Mouse (Mus musculus): ENCODE data around the gene Nsd2. TPM values are rescaled to one million over a fixed set of nuclear protein-coding genes. Genes with fewer than 3 reads are reported as not detected.
"Not testable (repeated sequence)": the region's sequence is repeated elsewhere in the genome, so short reads cannot be mapped to it uniquely, and the experiment has no call there.

Gene Nsd2
- polyA plus RNA-seq, 1 experiment from 2014 or later = 77.6 TPM

GRCm38 (mm10) chr5:33916616-33917015, 96.1 kb downstream of the Nsd2 start:
- peaks cover 76% of the 10 kb centered on the region for H3K36me3 ChIP-seq
- not testable (repeated sequence) for ATAC-seq (ENCODE audit: low FRiP score); H3K4me1 ChIP-seq (replicated peaks); H3K4me3 ChIP-seq; H3K9me3 ChIP-seq; H3K4me2 ChIP-seq; H3K27me3 ChIP-seq; H3K27ac ChIP-seq; H3K9ac ChIP-seq
- WGBS = 98% methylated on average over 2 of the region's 2 CpGs

- H3K27ac ChIP-seq = no peak overlapping the region
- H3K4me2 ChIP-seq = no peak overlapping the region
- peaks cover 6% of the 10 kb centered on the region; the same call in 1 of the 2 replicates for H3K9me3 ChIP-seq
- no peaks in the 10 kb centered on the region for H3K27me3 ChIP-seq
- ATAC-seq (ENCODE audit: low FRiP score) = no peak
- H3K36me3 ChIP-seq = peaks cover 59% of the 10 kb centered on the region
- H3K4me3 ChIP-seq = no peak overlapping the region
- 84% methylated on average over 1 of the region's 1 CpGs for WGBS
- 0 out of 2 replicates have a peak, but pooled peaks cover 4% of the 10 kb centered on the region for H3K4me1 ChIP-seq (replicated peaks)
- H3K9ac ChIP-seq = no peak overlapping the region
Measured at GRCm38 (mm10) chr5:33919466-33919865, 98.9 kb downstream of the Nsd2 start.

- Histone ChIP-seq H3K27me3 (no peaks in the 10 kb centered on the region), H3K4me1 (replicated peaks) (0 out of 2 replicates have a peak, but pooled peaks cover 4% of the 10 kb centered on the region), H3K9me3 (peaks cover 6% of the 10 kb centered on the region; the same call in 1 of the 2 replicates), H3K4me3 (no peak overlapping the region), H3K9ac (no peak overlapping the region), H3K4me2 (no peak overlapping the region), H3K36me3 (peaks cover 55% of the 10 kb centered on the region), H3K27ac (no peak overlapping the region)
- WGBS = 96% methylated on average over 2 of the region's 2 CpGs
- ATAC-seq (ENCODE audit: low FRiP score) = no peak
Measured at GRCm38 (mm10) chr5:33920037-33920436, 99.5 kb downstream of the Nsd2 start.

GRCm38 (mm10) chr5:33920924-33921323, 100.4 kb downstream of the Nsd2 start:
- no peak overlapping the region for H3K27ac ChIP-seq
- WGBS = 86% methylated on average over 4 of the region's 4 CpGs
- H3K4me2 ChIP-seq = no peak overlapping the region
- no peak overlapping the region for H3K4me3 ChIP-seq
- no peak for ATAC-seq (ENCODE audit: low FRiP score)
- H3K4me1 ChIP-seq (replicated peaks) = 0 out of 2 replicates have a peak, but pooled peaks cover 4% of the 10 kb centered on the region
- H3K36me3 ChIP-seq = peaks cover 47% of the 10 kb centered on the region
- peaks cover 2% of the 10 kb centered on the region; the same call in 1 of the 2 replicates for H3K9me3 ChIP-seq
- H3K27me3 ChIP-seq = no peaks in the 10 kb centered on the region
- no peak overlapping the region for H3K9ac ChIP-seq

GRCm38 (mm10) chr5:33921486-33922235, 101.1 kb downstream of the Nsd2 start:
- H3K9me3 ChIP-seq = no peaks in the 10 kb centered on the region
- no peaks in the 10 kb centered on the region for H3K27me3 ChIP-seq
- H3K27ac ChIP-seq = no peak overlapping the region
- no peak overlapping the region for H3K4me3 ChIP-seq
- H3K9ac ChIP-seq = no peak overlapping the region
- no peak overlapping the region for H3K4me2 ChIP-seq
- no peak for ATAC-seq (ENCODE audit: low FRiP score)
- peaks cover 47% of the 10 kb centered on the region for H3K36me3 ChIP-seq
- 0 out of 2 replicates have a peak, but pooled peaks cover 4% of the 10 kb centered on the region for H3K4me1 ChIP-seq (replicated peaks)
- WGBS = 87% methylated on average over 7 of the region's 7 CpGs

GRCm38 (mm10) chr5:33922566-33922965, 102.0 kb downstream of the Nsd2 start:
- Histone ChIP-seq H3K9me3 (no peaks in the 10 kb centered on the region), H3K36me3 (peaks cover 48% of the 10 kb centered on the region), H3K4me2 (no peak overlapping the region), H3K9ac (no peak overlapping the region), H3K27ac (no peak overlapping the region), H3K4me3 (no peak overlapping the region), H3K27me3 (no peaks in the 10 kb centered on the region), H3K4me1 (replicated peaks) (0 out of 2 replicates have a peak, but pooled peaks cover 4% of the 10 kb centered on the region)
- ATAC-seq (ENCODE audit: low FRiP score) = no peak
- 39% methylated on average over 2 of the region's 2 CpGs for WGBS

- no peak overlapping the region for H3K9ac ChIP-seq
- no peak for ATAC-seq (ENCODE audit: low FRiP score)
- no peak overlapping the region for H3K27ac ChIP-seq
- no peak overlapping the region for H3K4me3 ChIP-seq
- no peaks in the 10 kb centered on the region for H3K27me3 ChIP-seq
- H3K9me3 ChIP-seq = no peaks in the 10 kb centered on the region
- H3K36me3 ChIP-seq = peaks cover 43% of the 10 kb centered on the region
- no peak overlapping the region for H3K4me2 ChIP-seq
- H3K4me1 ChIP-seq (replicated peaks) = 0 out of 2 replicates have a peak, but pooled peaks cover 4% of the 10 kb centered on the region
Measured at GRCm38 (mm10) chr5:33926170-33926569, 105.6 kb downstream of the Nsd2 start.

- H3K27me3 ChIP-seq = no peaks in the 10 kb centered on the region
- H3K4me3 ChIP-seq = no peak overlapping the region
- peaks cover 28% of the 10 kb centered on the region for H3K4me1 ChIP-seq (replicated peaks)
- 87% methylated on average over 2 of the region's 2 CpGs for WGBS
- H3K9me3 ChIP-seq = no peaks in the 10 kb centered on the region
- no peak overlapping the region for H3K4me2 ChIP-seq
- ATAC-seq (ENCODE audit: low FRiP score) = no peak
- no peak overlapping the region for H3K9ac ChIP-seq
- no peak overlapping the region for H3K27ac ChIP-seq
- peaks cover 29% of the 10 kb centered on the region for H3K36me3 ChIP-seq
Measured at GRCm38 (mm10) chr5:33932413-33932812, 111.9 kb downstream of the Nsd2 start.

- no peak for ATAC-seq (ENCODE audit: low FRiP score)
- H3K4me2 ChIP-seq = peak overlapping the region; percentile 64
- no peaks in the 10 kb centered on the region for H3K9me3 ChIP-seq
- WGBS = 85% methylated on average over 2 of the region's 2 CpGs
- no peak overlapping the region for H3K9ac ChIP-seq
- H3K4me3 ChIP-seq = no peak overlapping the region
- H3K4me1 ChIP-seq (replicated peaks) = peaks cover 28% of the 10 kb centered on the region
- no peaks in the 10 kb centered on the region for H3K27me3 ChIP-seq
- H3K27ac ChIP-seq = no peak overlapping the region
- peaks cover 19% of the 10 kb centered on the region for H3K36me3 ChIP-seq
Measured at GRCm38 (mm10) chr5:33934081-33934480, 113.6 kb downstream of the Nsd2 start.

GRCm38 (mm10) chr5:33934877-33935276, 114.4 kb downstream of the Nsd2 start:
- peaks cover 28% of the 10 kb centered on the region for H3K4me1 ChIP-seq (replicated peaks)
- H3K9ac ChIP-seq = peak overlapping the region; percentile 93
- H3K4me3 ChIP-seq = peak overlapping the region; percentile 87
- H3K27ac ChIP-seq = no peak overlapping the region
- H3K9me3 ChIP-seq = no peaks in the 10 kb centered on the region
- ATAC-seq (ENCODE audit: low FRiP score) = no peak
- peaks cover 13% of the 10 kb centered on the region for H3K36me3 ChIP-seq
- H3K27me3 ChIP-seq = no peaks in the 10 kb centered on the region
- peak overlapping the region; percentile 64 for H3K4me2 ChIP-seq
- 80% methylated on average over 7 of the region's 7 CpGs for WGBS

- Histone ChIP-seq H3K27me3 (no peaks in the 10 kb centered on the region), H3K36me3 (peaks cover 11% of the 10 kb centered on the region), H3K4me1 (replicated peaks) (peaks cover 28% of the 10 kb centered on the region), H3K9ac (peak overlapping the region; percentile 93), H3K27ac (peak overlapping the region; percentile 96), H3K4me3 (peak overlapping the region; percentile 87), H3K9me3 (no peaks in the 10 kb centered on the region), H3K4me2 (peak overlapping the region; percentile 64)
- 1% methylated on average over 39 of the region's 39 CpGs for WGBS
- ATAC-seq (ENCODE audit: low FRiP score) = peak; percentile 60; the same call in 1 of the 2 replicates
Measured at GRCm38 (mm10) chr5:33935700-33936111, 115.2 kb downstream of the Nsd2 start.

GRCm38 (mm10) chr5:33936120-33936707, 115.7 kb downstream of the Nsd2 start, which contains the start of gene Nelfa:
Gene Nelfa (minus strand): TSS chr5:33936413.
- H3K9ac ChIP-seq = peak within 1 kb of the TSS; percentile 93
- under 1% methylated on average over 61 of the region's 61 CpGs for WGBS
- H3K4me3 ChIP-seq = peak within 1 kb of the TSS; percentile 87
- H3K27me3 ChIP-seq = no peaks in the 10 kb centered on the region
- H3K36me3 ChIP-seq = peaks cover 11% of the 10 kb centered on the region
- H3K9me3 ChIP-seq = no peaks in the 10 kb centered on the region
- peak; percentile 99 for ATAC-seq (ENCODE audit: low FRiP score)
- peak within 1 kb of the TSS; percentile 96 for H3K27ac ChIP-seq
- H3K4me2 ChIP-seq = peak within 1 kb of the TSS; percentile 64
- peaks cover 28% of the 10 kb centered on the region for H3K4me1 ChIP-seq (replicated peaks)

Measured in hindbrain, embryonic 13.5 days (tissue).